Mouse (Mus musculus): ENCODE results near the gene Fasl. TPM values are rescaled to one million over a fixed set of nuclear protein-coding genes. Genes with fewer than 3 reads are reported as not detected.

Gene Fasl
- polyA plus RNA-seq (2015; fragmentation: Illumina TruSeq; extraction: RNeasy Lipid Tissue Mini Kit (QIAGEN cat#74804); ENCODE audit: insufficient read depth, low replicate concordance): 6.2 TPM

GRCm38 (mm10) chr1:161788339-161788738 is at the start of gene Fasl:
TSS of gene Fasl (minus strand) at chr1:161788495.

Other genes starting within 250 kb of the Fasl start
- 66.4 TPM for gene Suco, start 88.2 kb upstream of the Fasl start, polyA plus RNA-seq (2015; fragmentation: Illumina TruSeq; extraction: RNeasy Lipid Tissue Mini Kit (QIAGEN cat#74804); ENCODE audit: insufficient read depth, low replicate concordance)
- gene Pigc, start 180.7 kb upstream of the Fasl start, polyA plus RNA-seq (2015; fragmentation: Illumina TruSeq; extraction: RNeasy Lipid Tissue Mini Kit (QIAGEN cat#74804); ENCODE audit: insufficient read depth, low replicate concordance): 40.6 TPM
- gene 4930558K02Rik, start 191.1 kb upstream of the Fasl start, polyA plus RNA-seq (2015; fragmentation: Illumina TruSeq; extraction: RNeasy Lipid Tissue Mini Kit (QIAGEN cat#74804); ENCODE audit: insufficient read depth, low replicate concordance): not detected

All from spleen, adult 10 weeks (tissue).